Mouse (Mus musculus): ENCODE data around the gene Ddc. TPM values are rescaled to one million over a fixed set of nuclear protein-coding genes. Genes with fewer than 3 reads are reported as not detected.

The Ddc gene
- polyA plus RNA-seq, 1 experiment from 2014 or later: 37.3 TPM

DNA sequence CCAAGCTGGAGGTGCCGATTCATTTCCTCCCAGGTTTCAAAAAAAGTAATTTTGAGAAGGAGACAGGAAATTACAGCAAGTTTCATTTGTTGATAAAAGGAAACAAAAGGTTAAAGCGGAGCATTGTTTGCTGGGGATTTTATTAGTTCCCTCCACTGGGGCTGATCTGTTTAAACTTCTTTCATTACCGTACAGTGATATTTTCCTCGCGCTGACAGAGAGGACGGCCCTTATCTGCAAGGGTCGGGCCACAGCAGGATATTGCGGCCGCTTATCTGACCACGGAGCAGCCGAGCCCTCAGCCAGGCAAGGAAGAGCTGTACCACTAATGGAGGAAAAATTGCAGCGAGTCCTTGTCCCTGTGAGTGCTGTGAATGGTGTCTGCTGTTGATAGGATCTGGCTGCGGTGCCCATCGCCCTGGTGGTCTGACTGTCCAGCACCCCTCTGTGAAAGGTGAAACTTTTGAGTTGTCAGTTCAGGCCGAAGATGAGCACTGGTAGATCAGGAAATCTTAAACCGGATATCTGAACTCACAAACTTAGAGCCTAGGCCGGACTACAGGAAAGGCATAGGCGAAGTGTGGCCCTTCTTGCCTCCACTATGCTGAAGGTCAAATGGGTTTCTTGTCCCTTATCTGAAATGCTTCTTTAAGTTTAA is 61.1 kb downstream of the Ddc start:
- Histone ChIP-seq H3K27ac (ENCODE audit: low read depth) (peak overlapping the region; percentile 69), H3K9me3 (ENCODE audit: control insufficient read depth, low read length) (no peaks in the 10 kb centered on the region), H3K4me1 (replicated peaks; ENCODE audit: control insufficient read depth, insufficient read depth, low read length) (peaks cover 44% of the 10 kb centered on the region), H3K4me2 (ENCODE audit: low read length) (peak overlapping the region; percentile 36), H3K9ac (ENCODE audit: low read length) (peak overlapping the region; percentile 37; the same call in 1 of the 2 replicates), H3K36me3 (ENCODE audit: control insufficient read depth, insufficient read depth, low read length) (no peaks in the 10 kb centered on the region), H3K27me3 (replicated peaks; ENCODE audit: control insufficient read depth, insufficient read depth, low read length) (no peaks in the 10 kb centered on the region), H3K4me3 (ENCODE audit: low read depth, low read length) (no peak overlapping the region)
- DNase-seq (ENCODE audit: low spot score): peak; percentile 63
- WGBS: 23% methylated on average over 18 of the region's 18 CpGs
- peak; percentile 30; the same call in 1 of the 2 replicates for ATAC-seq (replicated peaks; ENCODE audit: low FRiP score, low TSS enrichment, low read depth)

DNA sequence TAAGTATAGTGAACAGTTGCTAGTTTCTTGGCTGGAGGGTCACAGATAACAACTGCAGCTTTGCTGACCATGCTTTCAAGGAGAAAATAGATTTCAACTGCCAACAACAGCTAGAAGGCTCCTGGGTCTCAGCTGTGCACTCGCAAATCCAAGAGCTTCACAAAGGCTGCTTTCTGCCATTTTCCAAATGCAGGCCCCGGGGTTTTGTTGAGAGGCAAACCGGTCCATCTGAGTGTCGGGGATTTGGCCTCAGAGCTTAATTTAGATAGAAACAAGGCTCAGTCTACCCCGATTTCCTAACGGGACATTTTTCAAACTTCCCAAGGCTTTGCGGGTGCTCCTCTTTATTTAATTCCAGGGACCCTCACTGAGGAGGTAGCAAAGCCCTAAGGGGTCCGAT is 61.7 kb downstream of the Ddc start:
- Histone ChIP-seq H3K4me2 (ENCODE audit: low read length) (peak overlapping the region; percentile 36; the same call in 1 of the 2 replicates), H3K36me3 (ENCODE audit: control insufficient read depth, insufficient read depth, low read length) (no peaks in the 10 kb centered on the region), H3K9ac (ENCODE audit: low read length) (no peak overlapping the region)

DNA sequence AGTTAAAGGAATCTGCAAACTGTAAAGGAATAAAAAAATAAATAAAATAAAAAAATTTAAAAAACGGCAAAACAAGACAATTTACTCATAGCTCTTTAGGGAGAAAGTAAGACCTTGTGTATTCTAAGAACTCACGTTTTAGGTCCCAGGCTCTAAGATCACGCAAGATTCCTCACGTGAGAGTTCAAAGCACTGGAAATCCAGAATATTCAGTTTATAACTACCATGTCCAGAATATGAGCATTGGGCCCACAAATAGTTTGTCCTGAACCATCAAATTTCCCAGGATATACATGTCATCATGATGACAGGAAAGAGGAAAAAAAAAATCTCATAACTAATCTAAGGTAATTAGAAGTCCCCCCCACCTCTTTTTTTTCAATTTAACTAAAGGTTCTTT is 62.2 kb downstream of the Ddc start:
- Histone ChIP-seq H3K9me3 (ENCODE audit: control insufficient read depth, low read length) (no peaks in the 10 kb centered on the region), H3K27ac (ENCODE audit: low read depth) (peak overlapping the region; percentile 69; the same call in 1 of the 2 replicates), H3K36me3 (ENCODE audit: control insufficient read depth, insufficient read depth, low read length) (no peaks in the 10 kb centered on the region), H3K4me2 (ENCODE audit: low read length) (no peak overlapping the region), H3K9ac (ENCODE audit: low read length) (no peak overlapping the region), H3K4me3 (ENCODE audit: low read depth, low read length) (no peak overlapping the region), H3K4me1 (replicated peaks; ENCODE audit: control insufficient read depth, insufficient read depth, low read length) (peaks cover 53% of the 10 kb centered on the region), H3K27me3 (replicated peaks; ENCODE audit: control insufficient read depth, insufficient read depth, low read length) (no peaks in the 10 kb centered on the region)
- no peak for ATAC-seq (replicated peaks; ENCODE audit: low FRiP score, low TSS enrichment, low read depth)
- no peak for DNase-seq (ENCODE audit: low spot score)
- 78% methylated on average over 4 of the region's 4 CpGs for WGBS

More for the DNA sequence above, 61.7 kb downstream of the Ddc start:
- Histone ChIP-seq H3K4me1 (replicated peaks; ENCODE audit: control insufficient read depth, insufficient read depth, low read length) (peaks cover 49% of the 10 kb centered on the region), H3K4me3 (ENCODE audit: low read depth, low read length) (no peak overlapping the region), H3K27me3 (replicated peaks; ENCODE audit: control insufficient read depth, insufficient read depth, low read length) (no peaks in the 10 kb centered on the region), H3K27ac (ENCODE audit: low read depth) (peak overlapping the region; percentile 69), H3K9me3 (ENCODE audit: control insufficient read depth, low read length) (no peaks in the 10 kb centered on the region)
- peak; percentile 63 for DNase-seq (ENCODE audit: low spot score)
- ATAC-seq (replicated peaks; ENCODE audit: low FRiP score, low TSS enrichment, low read depth): no peak
- 57% methylated on average over 8 of the region's 8 CpGs for WGBS

DNA sequence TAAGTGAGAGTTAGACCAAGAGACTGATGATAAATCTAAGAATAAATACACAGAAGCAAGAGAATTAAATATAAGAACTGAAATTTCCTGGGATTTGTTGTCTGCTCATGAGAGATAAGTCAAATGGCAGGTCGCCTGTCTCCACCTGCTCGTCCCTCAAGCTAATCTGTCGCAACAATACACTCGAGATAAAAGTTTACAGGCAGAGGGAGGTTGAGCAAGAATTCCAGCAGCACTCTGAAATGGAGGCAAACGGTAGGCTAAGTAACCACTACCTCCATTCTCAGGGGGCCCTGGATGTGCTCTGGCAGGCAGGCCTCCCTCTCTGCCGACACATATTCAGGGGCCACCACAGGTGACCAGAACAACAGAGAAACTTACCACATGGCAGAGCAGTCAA is 62.6 kb downstream of the Ddc start:
- Histone ChIP-seq H3K4me2 (ENCODE audit: low read length) (no peak overlapping the region), H3K36me3 (ENCODE audit: control insufficient read depth, insufficient read depth, low read length) (no peaks in the 10 kb centered on the region), H3K27me3 (replicated peaks; ENCODE audit: control insufficient read depth, insufficient read depth, low read length) (no peaks in the 10 kb centered on the region), H3K9ac (ENCODE audit: low read length) (no peak overlapping the region), H3K4me3 (ENCODE audit: low read depth, low read length) (no peak overlapping the region), H3K9me3 (ENCODE audit: control insufficient read depth, low read length) (no peaks in the 10 kb centered on the region), H3K27ac (ENCODE audit: low read depth) (peak overlapping the region; percentile 38; the same call in 1 of the 2 replicates), H3K4me1 (replicated peaks; ENCODE audit: control insufficient read depth, insufficient read depth, low read length) (peaks cover 58% of the 10 kb centered on the region)
- ATAC-seq (replicated peaks; ENCODE audit: low FRiP score, low TSS enrichment, low read depth) (no peak), DNase-seq (ENCODE audit: low spot score) (peak; percentile 51)
- WGBS: 36% methylated on average over 6 of the region's 6 CpGs

DNA sequence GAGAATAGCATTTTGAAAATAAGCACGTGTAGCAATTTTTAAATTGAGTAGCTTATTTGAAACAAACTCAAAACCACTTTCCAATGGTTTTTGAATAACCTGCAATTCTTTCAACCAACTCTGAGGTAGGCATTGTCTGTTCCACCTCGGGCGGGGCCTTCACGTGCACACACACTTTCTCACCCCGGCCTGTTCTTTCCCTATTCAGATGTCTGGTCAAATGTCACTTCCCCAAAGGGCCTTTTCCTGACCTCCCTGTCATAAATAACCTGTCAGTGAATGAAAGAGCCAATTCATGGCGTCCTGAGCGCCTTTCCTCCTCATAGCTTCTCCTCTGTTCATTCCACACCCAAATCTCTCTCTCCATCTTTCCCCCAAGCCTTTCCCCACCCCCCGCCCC is 64.8 kb downstream of the Ddc start:
- Histone ChIP-seq H3K9me3 (ENCODE audit: control insufficient read depth, low read length) (no peaks in the 10 kb centered on the region), H3K27ac (ENCODE audit: low read depth) (peak overlapping the region; percentile 93), H3K36me3 (ENCODE audit: control insufficient read depth, insufficient read depth, low read length) (no peaks in the 10 kb centered on the region), H3K4me3 (ENCODE audit: low read depth, low read length) (no peak overlapping the region), H3K27me3 (replicated peaks; ENCODE audit: control insufficient read depth, insufficient read depth, low read length) (no peaks in the 10 kb centered on the region), H3K4me1 (replicated peaks; ENCODE audit: control insufficient read depth, insufficient read depth, low read length) (peaks cover 76% of the 10 kb centered on the region), H3K9ac (ENCODE audit: low read length) (no peak overlapping the region), H3K4me2 (ENCODE audit: low read length) (no peak overlapping the region)
- DNase-seq (ENCODE audit: low spot score) (no peak), ATAC-seq (replicated peaks; ENCODE audit: low FRiP score, low TSS enrichment, low read depth) (no peak)
- 37% methylated on average over 8 of the region's 8 CpGs for WGBS

DNA sequence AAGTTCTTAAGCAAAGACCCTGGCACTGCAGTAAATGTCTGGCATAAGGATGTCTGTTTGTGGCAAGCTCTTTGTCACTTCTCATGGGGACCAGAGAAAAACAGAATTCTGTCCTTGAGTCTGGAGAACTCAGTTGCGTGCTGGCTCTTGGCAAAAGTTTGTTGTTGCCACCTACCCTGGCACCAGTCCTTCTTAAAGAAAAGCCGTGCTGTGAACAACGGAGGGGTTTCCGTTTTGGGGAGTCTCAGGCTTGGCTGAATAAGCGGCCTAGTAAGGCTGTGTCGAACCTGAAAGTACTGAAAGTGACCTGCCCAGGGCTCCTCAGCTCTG is 65.2 kb downstream of the Ddc start:
- Histone ChIP-seq H3K4me1 (replicated peaks; ENCODE audit: control insufficient read depth, insufficient read depth, low read length) (peaks cover 73% of the 10 kb centered on the region), H3K9me3 (ENCODE audit: control insufficient read depth, low read length) (no peaks in the 10 kb centered on the region), H3K4me2 (ENCODE audit: low read length) (no peak overlapping the region), H3K4me3 (ENCODE audit: low read depth, low read length) (no peak overlapping the region), H3K27ac (ENCODE audit: low read depth) (peak overlapping the region; percentile 93), H3K27me3 (replicated peaks; ENCODE audit: control insufficient read depth, insufficient read depth, low read length) (no peaks in the 10 kb centered on the region), H3K9ac (ENCODE audit: low read length) (no peak overlapping the region; the same call in 1 of the 2 replicates), H3K36me3 (ENCODE audit: control insufficient read depth, insufficient read depth, low read length) (no peaks in the 10 kb centered on the region)
- no peak for DNase-seq (ENCODE audit: low spot score)
- 34% methylated on average over 6 of the region's 6 CpGs for WGBS
- ATAC-seq (replicated peaks; ENCODE audit: low FRiP score, low TSS enrichment, low read depth): no peak

DNA sequence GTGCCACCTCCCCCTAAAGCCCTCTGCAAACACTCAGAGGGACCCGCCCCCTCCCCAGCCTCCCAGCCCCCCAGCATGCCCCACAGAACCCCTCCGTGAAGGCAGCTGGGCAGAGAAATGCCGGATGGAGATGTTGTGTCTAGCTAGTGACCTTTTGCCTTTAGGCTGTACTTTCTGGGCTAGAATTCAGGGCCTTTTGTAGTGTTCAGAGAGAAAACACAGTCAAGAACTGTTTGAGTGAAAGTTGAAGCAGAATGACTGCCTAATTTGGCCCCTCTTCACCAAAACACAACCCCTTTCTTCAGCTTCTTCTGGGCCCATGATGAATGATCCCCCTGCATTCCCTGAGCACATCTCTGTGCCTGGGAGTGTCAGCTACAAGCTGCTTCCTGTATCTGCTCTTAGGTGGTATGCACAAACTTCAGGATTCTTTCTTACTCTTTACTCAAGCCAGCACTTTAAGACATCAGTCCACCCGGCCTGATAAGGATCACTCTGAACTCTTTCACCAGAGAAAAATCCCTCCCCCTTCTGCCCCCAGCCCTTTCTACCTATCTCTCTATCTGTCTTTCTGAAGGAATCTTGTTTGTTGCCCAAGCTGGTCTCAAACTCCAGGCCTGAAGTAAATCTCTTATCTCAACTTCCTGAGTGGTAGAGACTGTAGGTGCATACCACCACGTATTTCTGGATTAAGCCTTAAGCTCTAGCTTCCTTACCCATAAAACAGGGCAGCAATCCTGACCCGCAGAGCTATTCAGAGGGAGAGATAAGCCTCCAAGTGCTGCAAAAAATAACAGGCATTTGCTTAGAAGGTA is 65.8 kb downstream of the Ddc start:
- Histone ChIP-seq H3K4me2 (ENCODE audit: low read length) (peak overlapping the region; percentile 15; the same call in 1 of the 2 replicates), H3K9me3 (ENCODE audit: control insufficient read depth, low read length) (no peaks in the 10 kb centered on the region), H3K27ac (ENCODE audit: low read depth) (peak overlapping the region; percentile 93), H3K4me1 (replicated peaks; ENCODE audit: control insufficient read depth, insufficient read depth, low read length) (peaks cover 68% of the 10 kb centered on the region), H3K36me3 (ENCODE audit: control insufficient read depth, insufficient read depth, low read length) (no peaks in the 10 kb centered on the region), H3K4me3 (ENCODE audit: low read depth, low read length) (no peak overlapping the region), H3K9ac (ENCODE audit: low read length) (peak overlapping the region; percentile 17), H3K27me3 (replicated peaks; ENCODE audit: control insufficient read depth, insufficient read depth, low read length) (no peaks in the 10 kb centered on the region)
- ATAC-seq (replicated peaks; ENCODE audit: low FRiP score, low TSS enrichment, low read depth): no peak
- no peak for DNase-seq (ENCODE audit: low spot score)
- 7% methylated on average over 6 of the region's 6 CpGs for WGBS

DNA sequence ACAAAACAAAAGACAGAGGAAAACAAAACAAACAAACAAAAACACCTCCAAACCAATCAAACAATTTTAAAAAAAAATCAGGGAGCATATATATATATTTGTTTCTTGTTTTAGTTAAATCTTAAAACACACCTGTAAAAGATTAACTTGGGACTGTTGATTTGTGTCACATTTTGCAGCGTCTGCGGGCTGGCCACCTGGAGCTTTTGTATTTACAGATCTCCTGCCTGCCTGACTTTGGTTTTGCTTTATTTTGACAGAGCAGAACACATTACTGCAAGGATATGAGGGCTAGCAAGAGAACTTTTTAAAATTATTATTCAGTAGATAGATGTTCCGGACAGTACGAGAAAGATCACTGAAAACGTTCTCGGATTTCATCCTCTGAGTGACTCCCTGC is 66.4 kb downstream of the Ddc start:
- Histone ChIP-seq H3K27me3 (replicated peaks; ENCODE audit: control insufficient read depth, insufficient read depth, low read length) (no peaks in the 10 kb centered on the region), H3K4me3 (ENCODE audit: low read depth, low read length) (no peak overlapping the region), H3K36me3 (ENCODE audit: control insufficient read depth, insufficient read depth, low read length) (no peaks in the 10 kb centered on the region), H3K9ac (ENCODE audit: low read length) (peak overlapping the region; percentile 17; the same call in 1 of the 2 replicates), H3K27ac (ENCODE audit: low read depth) (peak overlapping the region; percentile 93), H3K4me2 (ENCODE audit: low read length) (peak overlapping the region; percentile 15; the same call in 1 of the 2 replicates), H3K4me1 (replicated peaks; ENCODE audit: control insufficient read depth, insufficient read depth, low read length) (peaks cover 64% of the 10 kb centered on the region), H3K9me3 (ENCODE audit: control insufficient read depth, low read length) (no peaks in the 10 kb centered on the region)
- DNase-seq (ENCODE audit: low spot score): no peak
- ATAC-seq (replicated peaks; ENCODE audit: low FRiP score, low TSS enrichment, low read depth): no peak
- 7% methylated on average over 6 of the region's 6 CpGs for WGBS

All from intestine, embryonic 14.5 days (tissue).